ENCODE assay signal across 10 mouse cellular contexts in the genomic region with DNA sequence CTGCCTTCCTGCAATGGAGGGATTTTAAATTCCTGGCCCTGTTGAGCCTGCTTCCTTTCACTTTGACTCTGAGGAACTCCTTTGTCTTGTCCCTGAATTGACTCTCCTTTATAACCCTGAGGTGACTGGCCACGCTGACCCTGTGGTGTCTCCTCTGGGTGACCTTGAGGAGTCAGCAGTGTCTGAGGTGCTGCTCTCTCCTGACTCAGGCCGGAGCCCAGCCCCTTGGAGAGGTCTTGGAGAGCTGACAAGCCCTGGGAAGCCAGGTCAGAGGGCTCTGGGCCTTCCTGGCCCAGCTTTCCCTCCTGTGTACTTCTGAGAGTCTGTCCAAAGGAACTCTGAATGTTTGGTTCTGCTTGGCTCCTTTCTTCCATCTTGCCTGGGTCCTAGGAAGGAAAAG. TPM values are rescaled to one million over a fixed set of nuclear protein-coding genes. Genes with fewer than 3 reads are reported as not detected.
DNase-seq lines count a peak whose midpoint lies in the region; ATAC-seq and TF ChIP-seq lines count a peak whose summit lies in the region.
"Had no signal": no experiment of that assay in that cellular context is flagged by ENCODE, and none has a peak within 500 bp of the region (broad histone marks: within the 10 kb centered on the region; RNA-seq: fewer than 3 reads in every experiment).

No protein-coding gene starts in this region.

- peaks cover 10% of the 10 kb centered on the region for H3K36me3 ChIP-seq in intestine, embryonic 15.5 days
- peaks cover 21% of the 10 kb centered on the region for H3K36me3 ChIP-seq in intestine, postnatal 0 days (ENCODE audit: control insufficient read depth, insufficient read depth)
- H3K36me3 ChIP-seq in forebrain, embryonic 15.5 days: peaks cover 13% of the 10 kb centered on the region
- H3K36me3 ChIP-seq in liver, embryonic 12.5 days: peaks cover 22% of the 10 kb centered on the region

- H3K4me2 ChIP-seq in intestine, embryonic 15.5 days (replicated peaks): 0 out of 2 replicates have a peak overlapping the region, but pooled peaks have one; percentile 91
- no peak overlapping the region; the same call in 1 of the 2 replicates for H3K4me2 ChIP-seq in intestine, postnatal 0 days (replicated peaks; ENCODE audit: low read depth)
- 0 out of 2 replicates have a peak overlapping the region, but pooled peaks have one; percentile 73 for H3K4me2 ChIP-seq in forebrain, embryonic 15.5 days (replicated peaks)
- peak overlapping the region; percentile 81 for H3K4me2 ChIP-seq in liver, embryonic 12.5 days

- H3K27me3 ChIP-seq in intestine, embryonic 15.5 days (replicated peaks): no peaks in the 10 kb centered on the region
- no peaks in the 10 kb centered on the region for H3K27me3 ChIP-seq in intestine, postnatal 0 days (replicated peaks; ENCODE audit: control insufficient read depth, insufficient read depth, low read length)
- H3K27me3 ChIP-seq in forebrain, embryonic 15.5 days: no peaks in the 10 kb centered on the region
- H3K27me3 ChIP-seq in liver, embryonic 12.5 days (replicated peaks): peaks cover 43% of the 10 kb centered on the region
- H3K27me3 ChIP-seq: limb, embryonic 15.5 days had no signal

- no peak overlapping the region for H3K4me3 ChIP-seq in intestine, embryonic 15.5 days (replicated peaks)
- no peak overlapping the region for H3K4me3 ChIP-seq in intestine, postnatal 0 days (ENCODE audit: low read depth, low read length)
- H3K4me3 ChIP-seq in forebrain, embryonic 15.5 days: no peak overlapping the region
- H3K4me3 ChIP-seq in liver, embryonic 12.5 days: peak overlapping the region; percentile 57; the same call in 1 of the 2 replicates

- H3K4me1 ChIP-seq in intestine, embryonic 15.5 days (replicated peaks): 0 out of 2 replicates have a peak, but pooled peaks cover 4% of the 10 kb centered on the region
- H3K4me1 ChIP-seq in intestine, postnatal 0 days (replicated peaks; ENCODE audit: control insufficient read depth, insufficient read depth, low read length): no peaks in the 10 kb centered on the region
- H3K4me1 ChIP-seq in forebrain, embryonic 15.5 days: peaks cover 11% of the 10 kb centered on the region
- H3K4me1 ChIP-seq in liver, embryonic 12.5 days: peaks cover 16% of the 10 kb centered on the region

- TF ChIP-seq CTCF in intestine, postnatal 0 days (IDR thresholded peaks at IDR 0.05; ENCODE audit: low read depth): no peak

- H3K9ac ChIP-seq in intestine, embryonic 15.5 days: no peak overlapping the region
- H3K9ac ChIP-seq in intestine, postnatal 0 days (ENCODE audit: low read depth, low read length): no peak overlapping the region
- H3K9ac ChIP-seq in forebrain, embryonic 15.5 days (replicated peaks): no peak overlapping the region
- H3K9ac ChIP-seq in liver, embryonic 12.5 days: 0 out of 2 replicates have a peak overlapping the region, but pooled peaks have one; percentile 68

- no peak overlapping the region for H3K27ac ChIP-seq in intestine, embryonic 15.5 days
- H3K27ac ChIP-seq in intestine, postnatal 0 days (ENCODE audit: low read depth, low read length): no peak overlapping the region
- no peak overlapping the region for H3K27ac ChIP-seq in forebrain, embryonic 15.5 days (replicated peaks)
- H3K27ac ChIP-seq in liver, embryonic 12.5 days: no peak overlapping the region
- H3K27ac ChIP-seq: limb, embryonic 15.5 days had no signal

- WGBS in intestine, embryonic 15.5 days: 68% methylated on average over 2 of the region's 2 CpGs
- WGBS in intestine, postnatal 0 days: 76% methylated on average over 2 of the region's 2 CpGs
- WGBS in forebrain, embryonic 15.5 days: 57% methylated on average over 2 of the region's 2 CpGs
- 65% methylated on average over 2 of the region's 2 CpGs for WGBS in liver, embryonic 12.5 days (ENCODE audit: insufficient replicate concordance)

- no peaks in the 10 kb centered on the region for H3K9me3 ChIP-seq in intestine, embryonic 15.5 days
- H3K9me3 ChIP-seq in intestine, postnatal 0 days (ENCODE audit: control insufficient read depth): no peaks in the 10 kb centered on the region
- H3K9me3 ChIP-seq in forebrain, embryonic 15.5 days: no peaks in the 10 kb centered on the region
- H3K9me3 ChIP-seq in liver, embryonic 12.5 days (replicated peaks): no peaks in the 10 kb centered on the region
- H3K9me3 ChIP-seq: limb, embryonic 15.5 days had no signal

- no peak for ATAC-seq in intestine, embryonic 15.5 days
- no peak for ATAC-seq in intestine, postnatal 0 days
- ATAC-seq in forebrain, embryonic 15.5 days (replicated peaks): no peak
- no peak for ATAC-seq in liver, embryonic 12.5 days

- DNase-seq in adrenal gland, adult (ENCODE audit: inconsistent age in 2 of 2, low spot score in 1 of 2): peak; percentile 23 to 64
- no peak for DNase-seq in adrenal gland, adult 18-20 months (ENCODE audit: low spot score in 2 of 2)
- DNase-seq in cerebellum, adult 9-10 months: no peak
- no peak for DNase-seq in lung, postnatal 10 days

RNA-seq across cellular contexts. Expression of a gene that starts 3.5 kb away (rescaled TPM):
- total RNA-seq in adrenal gland, adult 18-20 months (2021): under 1 TPM in 1 of 2 experiments, not detected in 1; 0.93 TPM
- polyA plus RNA-seq in intestine, embryonic 15.5 days (2015; fragmentation: Nextera tagmentation; extraction: Ambion mirVana): 0.24 TPM in 1 of 2 replicates, not detected in the other
- polyA plus RNA-seq in intestine, postnatal 0 days (2015; fragmentation: Nextera tagmentation; extraction: Ambion mirVana): not detected in 2 replicates
- polyA plus RNA-seq in forebrain, embryonic 15.5 days (2015; fragmentation: Nextera tagmentation; extraction: Ambion mirVana): 0.29 TPM in 1 of 2 replicates, not detected in the other
- polyA plus RNA-seq in liver, embryonic 12.5 days (2016; fragmentation: Nextera tagmentation; extraction: Ambion mirVana): not detected in 2 replicates
- polyA plus RNA-seq: heart, postnatal 0 days; limb, embryonic 15.5 days had no signal

RNA-seq across cellular contexts. Expression of a gene that starts 7.2 kb away (rescaled TPM):
- total RNA-seq in adrenal gland, adult 18-20 months (2021): 100 to 1,000 TPM; 231 to 238 TPM
- 294 and 331 TPM in 2 replicates for polyA plus RNA-seq in intestine, embryonic 15.5 days (2015; fragmentation: Nextera tagmentation; extraction: Ambion mirVana)
- polyA plus RNA-seq in intestine, postnatal 0 days (2015; fragmentation: Nextera tagmentation; extraction: Ambion mirVana): 438 and 439 TPM in 2 replicates
- 327 TPM in 2 replicates for polyA plus RNA-seq in forebrain, embryonic 15.5 days (2015; fragmentation: Nextera tagmentation; extraction: Ambion mirVana)
- polyA plus RNA-seq in liver, embryonic 12.5 days (2016; fragmentation: Nextera tagmentation; extraction: Ambion mirVana): 149 and 161 TPM in 2 replicates

RNA-seq across cellular contexts. Expression of a gene that starts 33.0 kb away (rescaled TPM):
- 1 to 10 TPM; 2.4 to 7.9 TPM for total RNA-seq in adrenal gland, adult 18-20 months (2021)
- 13.7 and 15.5 TPM in 2 replicates for polyA plus RNA-seq in intestine, embryonic 15.5 days (2015; fragmentation: Nextera tagmentation; extraction: Ambion mirVana)
- polyA plus RNA-seq in intestine, postnatal 0 days (2015; fragmentation: Nextera tagmentation; extraction: Ambion mirVana): 2.7 and 3.8 TPM in 2 replicates
- 9.6 and 13.3 TPM in 2 replicates for polyA plus RNA-seq in forebrain, embryonic 15.5 days (2015; fragmentation: Nextera tagmentation; extraction: Ambion mirVana)
- polyA plus RNA-seq in liver, embryonic 12.5 days (2016; fragmentation: Nextera tagmentation; extraction: Ambion mirVana): 2.8 and 3.2 TPM in 2 replicates

RNA-seq across cellular contexts. Expression of a gene that starts 41.7 kb away (rescaled TPM):
- 1 to 10 TPM; 2.6 to 4.6 TPM for total RNA-seq in adrenal gland, adult 18-20 months (2021)
- 9.7 and 10.1 TPM in 2 replicates for polyA plus RNA-seq in intestine, embryonic 15.5 days (2015; fragmentation: Nextera tagmentation; extraction: Ambion mirVana)
- 3.5 and 3.8 TPM in 2 replicates for polyA plus RNA-seq in intestine, postnatal 0 days (2015; fragmentation: Nextera tagmentation; extraction: Ambion mirVana)
- 1.9 and 2.0 TPM in 2 replicates for polyA plus RNA-seq in forebrain, embryonic 15.5 days (2015; fragmentation: Nextera tagmentation; extraction: Ambion mirVana)
- polyA plus RNA-seq in liver, embryonic 12.5 days (2016; fragmentation: Nextera tagmentation; extraction: Ambion mirVana): 2.2 and 2.8 TPM in 2 replicates

RNA-seq across cellular contexts. Expression of a gene that starts 51.7 kb away (rescaled TPM):
- total RNA-seq in adrenal gland, adult 18-20 months (2021): 1 to 10 TPM; 7.3 to 8.6 TPM
- 6.7 and 7.1 TPM in 2 replicates for polyA plus RNA-seq in intestine, embryonic 15.5 days (2015; fragmentation: Nextera tagmentation; extraction: Ambion mirVana)
- 4.2 and 4.3 TPM in 2 replicates for polyA plus RNA-seq in intestine, postnatal 0 days (2015; fragmentation: Nextera tagmentation; extraction: Ambion mirVana)
- 1.3 and 1.4 TPM in 2 replicates for polyA plus RNA-seq in forebrain, embryonic 15.5 days (2015; fragmentation: Nextera tagmentation; extraction: Ambion mirVana)
- polyA plus RNA-seq in liver, embryonic 12.5 days (2016; fragmentation: Nextera tagmentation; extraction: Ambion mirVana): 5.9 and 7.2 TPM in 2 replicates

Comparison
In these comparisons a context has a peak if more than half of its experiments do, and no peak if none do; other contexts are left out.
1. DNase-seq: peak in adrenal gland, adult (2 of 2); none in adrenal gland, adult 18-20 months (0 of 2), cerebellum, adult 9-10 months (single experiment) and lung, postnatal 10 days (single experiment).